Mouse (Mus musculus): ENCODE data around the gene Ube2n. TPM values are rescaled to one million over a fixed set of nuclear protein-coding genes. Genes with fewer than 3 reads are reported as not detected.

Gene Ube2n
- total RNA-seq, 2 experiments from 2014 or later, result 202 to 212 TPM

GRCm38 (mm10) chr10:95575839-95576380, 61.0 kb downstream of the Ube2n start:
- no peak for DNase-seq (ENCODE audit: low spot score in 2 of 2)
- intact Hi-C loops (cut with DNase I), result no loop called here

GRCm38 (mm10) chr10:95576876-95577566, 62.1 kb downstream of the Ube2n start:
- intact Hi-C loops (cut with DNase I), result no loop called here
- DNase-seq (ENCODE audit: low spot score in 2 of 2), result no peak

GRCm38 (mm10) chr10:95577567-95577950, 62.6 kb downstream of the Ube2n start:
- intact Hi-C loops (cut with DNase I), result no loop called here
- no peak for DNase-seq (ENCODE audit: low spot score in 2 of 2)

DNA sequence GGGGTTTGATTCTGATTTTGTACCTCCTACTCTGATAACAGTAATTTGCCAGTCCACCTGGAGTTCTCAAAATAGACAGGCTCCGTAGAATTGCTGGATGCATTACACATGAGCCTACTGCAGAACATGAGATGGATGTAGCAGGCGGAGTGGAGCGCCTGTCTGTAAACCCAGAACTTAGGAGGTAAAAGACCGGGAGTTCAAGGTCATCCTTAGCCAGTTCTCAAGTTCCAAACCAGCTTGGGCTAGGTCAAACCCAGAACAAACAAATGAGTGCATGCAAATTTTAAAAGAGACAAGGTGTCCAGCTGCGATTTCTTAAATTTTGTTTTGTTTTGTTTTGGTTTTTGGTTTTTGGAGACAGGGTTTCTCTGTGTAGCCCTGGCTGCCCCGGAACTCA, 70.6 kb downstream of the Ube2n start:
- no peak for DNase-seq (ENCODE audit: low spot score in 2 of 2)
- intact Hi-C loops (cut with DNase I), result no loop called here

DNA sequence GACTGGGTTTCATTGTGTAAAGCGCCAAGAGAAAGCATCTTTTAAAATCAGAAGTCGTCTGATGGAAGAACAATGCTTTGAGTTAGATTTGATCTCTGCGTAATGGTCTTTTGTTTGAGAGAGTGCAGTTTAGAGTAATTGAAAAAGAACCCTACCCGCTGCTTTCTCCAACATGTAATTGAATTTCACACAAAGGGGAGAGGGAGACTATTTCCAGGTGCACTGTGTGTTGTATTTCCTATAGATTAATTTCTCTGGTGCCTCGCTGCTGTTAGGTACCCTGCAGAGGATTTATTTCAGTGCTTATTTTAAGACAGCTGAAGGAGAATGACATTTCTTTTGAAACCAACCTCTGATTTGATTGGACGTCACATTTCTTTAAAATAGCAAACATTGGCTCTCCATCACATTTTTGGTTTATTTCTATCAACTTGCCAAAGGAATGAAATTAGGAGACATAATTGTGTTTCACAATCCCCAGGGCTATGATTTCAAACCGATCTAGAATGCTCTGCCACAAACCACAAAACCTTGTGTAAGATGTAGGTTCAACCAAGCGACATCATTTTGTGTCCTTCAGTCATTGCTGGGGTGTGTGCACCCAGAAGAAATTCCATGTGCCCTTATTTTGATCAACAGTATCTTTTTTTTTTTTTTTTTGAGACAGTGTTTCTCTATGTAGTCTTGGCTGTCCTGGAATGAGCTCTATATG, 72.7 kb downstream of the Ube2n start:
- intact Hi-C loops (cut with DNase I), result no loop called here
- no peak for DNase-seq (ENCODE audit: low spot score in 2 of 2)

- no peak for DNase-seq (ENCODE audit: low spot score in 2 of 2)
- intact Hi-C loops (cut with DNase I), result no loop called here
Measured at GRCm38 (mm10) chr10:95589196-95589595, 74.3 kb downstream of the Ube2n start.

GRCm38 (mm10) chr10:95590196-95590595, 75.3 kb downstream of the Ube2n start:
- no peak for DNase-seq (ENCODE audit: low spot score in 2 of 2)
- intact Hi-C loops (cut with DNase I), result no loop called here

GRCm38 (mm10) chr10:95591257-95591656, 76.3 kb downstream of the Ube2n start:
- intact Hi-C loops (cut with DNase I), result no loop called here
- no peak for DNase-seq (ENCODE audit: low spot score in 2 of 2)

DNA sequence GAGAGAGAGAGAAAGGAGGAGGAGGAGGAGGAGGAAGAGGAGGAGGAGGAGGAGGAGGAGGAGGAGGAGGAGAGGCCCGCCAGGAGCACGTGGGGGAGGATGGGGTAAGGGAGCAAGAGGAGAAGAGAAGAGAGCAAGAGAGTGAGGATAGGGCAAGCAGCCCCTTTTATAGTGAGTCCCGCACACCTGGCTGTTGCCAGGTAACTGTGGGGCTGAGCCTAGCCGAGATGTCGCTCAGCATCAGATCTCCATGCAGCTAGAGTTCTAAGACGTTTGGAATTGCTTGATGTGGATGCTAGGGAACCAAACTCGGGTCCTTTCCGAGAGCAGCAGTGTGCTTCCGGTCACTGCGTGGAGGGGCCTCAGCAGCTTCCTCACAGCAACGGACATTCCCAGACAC, 79.5 kb downstream of the Ube2n start:
- intact Hi-C loops (cut with DNase I), result no loop called here
- no peak for DNase-seq (ENCODE audit: low spot score in 2 of 2)

Small RNA genes lying within 50 kb of the gene (microRNA-seq; reads per million reads assigned to microRNA genes)
- 6.3 to 9.1 reads per million in 2 experiments for gene Mir3058

Other genes starting within 250 kb of the Ube2n start
- gene Cradd, start 191.0 kb upstream of the Ube2n start, total RNA-seq (2021), result 1 to 10 TPM; 5.2 to 6.9 TPM
- gene Socs2, start 98.0 kb upstream of the Ube2n start, total RNA-seq (2021), result 10 to 100 TPM; 35.9 to 40.2 TPM
- gene Mrpl42, start 13.2 kb upstream of the Ube2n start, total RNA-seq (2021), result 10 to 100 TPM; 81.7 to 84.0 TPM
- gene Nudt4, start 49.0 kb downstream of the Ube2n start, total RNA-seq (2021), result 100 to 1,000 TPM; 185 to 192 TPM
- not detected for gene Anapc15-ps, start 158.3 kb downstream of the Ube2n start, total RNA-seq (2021)

All from left cerebral cortex, postnatal 14 days (tissue).